Mouse (Mus musculus): ENCODE measurements around the gene Dnah2.
A peak's percentile ranks its signal among the peaks of the same experiment; 100 is the strongest.
"Not testable (repeated sequence)": the region's sequence is repeated elsewhere in the genome, so short reads cannot be mapped to it uniquely, and the experiment has no call there.

The Dnah2 gene

DNA sequence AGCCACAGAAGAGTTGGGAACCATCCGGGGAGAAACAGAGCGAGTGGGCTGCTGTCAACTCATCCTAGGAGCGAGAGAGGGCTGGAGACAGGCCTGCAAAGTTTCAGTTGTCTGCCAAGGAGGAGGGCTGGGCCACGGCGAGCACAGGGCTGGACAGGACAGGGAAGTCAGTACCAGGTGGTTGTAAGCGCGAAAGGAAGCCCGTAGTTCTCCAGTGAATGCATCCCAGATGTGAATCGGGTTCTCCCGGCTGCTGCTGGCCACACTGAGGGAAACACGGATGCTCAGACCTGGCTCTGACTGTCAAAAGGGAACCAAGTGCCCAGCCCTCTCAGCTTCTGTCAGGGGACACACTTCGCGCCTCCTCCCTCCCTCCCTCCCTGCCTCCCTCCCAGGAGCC, 14.5 kb upstream of the Dnah2 start:
- DNase-seq: peak; percentile 51

DNA sequence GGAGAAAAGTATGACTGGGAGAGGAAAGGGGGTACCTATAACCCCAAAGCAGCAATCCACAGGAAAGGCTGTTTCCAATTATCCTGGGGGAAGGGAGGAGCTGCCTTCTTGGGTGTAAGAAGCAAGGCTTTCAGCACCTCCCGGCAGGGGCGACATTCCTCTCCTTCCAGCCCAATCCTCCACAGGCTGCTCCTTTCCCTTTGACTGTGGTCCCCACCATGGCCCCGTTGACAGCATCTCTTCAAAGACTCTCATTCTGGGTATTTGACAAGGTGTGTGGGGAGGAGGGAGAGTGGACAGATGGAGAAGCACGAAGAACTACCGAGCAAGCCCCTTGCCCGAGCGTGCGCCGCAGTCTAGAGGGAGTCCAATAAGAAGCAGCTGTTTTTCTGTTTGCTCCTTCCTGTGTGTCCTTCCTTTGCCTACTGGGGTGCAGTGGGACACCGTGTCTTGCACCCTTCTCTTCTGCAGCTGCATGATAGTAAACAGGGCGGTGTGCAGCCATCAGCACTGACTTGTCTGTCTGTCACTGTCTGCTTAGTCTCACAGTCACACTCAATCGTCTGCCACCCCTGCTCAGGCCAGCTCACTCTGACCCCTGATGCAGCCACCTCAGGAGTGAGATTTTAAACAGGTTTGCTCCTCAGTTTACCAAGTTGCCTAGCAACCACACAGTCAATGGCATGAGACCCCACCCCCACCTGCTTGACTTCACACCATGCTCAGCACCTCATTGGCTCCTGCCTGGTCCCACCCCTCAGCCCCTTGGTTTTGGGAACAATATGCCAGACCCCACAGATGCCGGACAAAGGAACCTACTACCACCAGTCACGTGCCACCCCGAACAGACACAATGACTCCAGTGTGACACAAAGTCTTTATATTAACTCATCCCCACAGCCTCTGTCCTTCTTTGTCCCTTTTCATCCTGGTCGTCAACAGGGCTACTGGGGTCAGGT, 12.3 kb upstream of the Dnah2 start:
- DNase-seq: peak; percentile 84

DNA sequence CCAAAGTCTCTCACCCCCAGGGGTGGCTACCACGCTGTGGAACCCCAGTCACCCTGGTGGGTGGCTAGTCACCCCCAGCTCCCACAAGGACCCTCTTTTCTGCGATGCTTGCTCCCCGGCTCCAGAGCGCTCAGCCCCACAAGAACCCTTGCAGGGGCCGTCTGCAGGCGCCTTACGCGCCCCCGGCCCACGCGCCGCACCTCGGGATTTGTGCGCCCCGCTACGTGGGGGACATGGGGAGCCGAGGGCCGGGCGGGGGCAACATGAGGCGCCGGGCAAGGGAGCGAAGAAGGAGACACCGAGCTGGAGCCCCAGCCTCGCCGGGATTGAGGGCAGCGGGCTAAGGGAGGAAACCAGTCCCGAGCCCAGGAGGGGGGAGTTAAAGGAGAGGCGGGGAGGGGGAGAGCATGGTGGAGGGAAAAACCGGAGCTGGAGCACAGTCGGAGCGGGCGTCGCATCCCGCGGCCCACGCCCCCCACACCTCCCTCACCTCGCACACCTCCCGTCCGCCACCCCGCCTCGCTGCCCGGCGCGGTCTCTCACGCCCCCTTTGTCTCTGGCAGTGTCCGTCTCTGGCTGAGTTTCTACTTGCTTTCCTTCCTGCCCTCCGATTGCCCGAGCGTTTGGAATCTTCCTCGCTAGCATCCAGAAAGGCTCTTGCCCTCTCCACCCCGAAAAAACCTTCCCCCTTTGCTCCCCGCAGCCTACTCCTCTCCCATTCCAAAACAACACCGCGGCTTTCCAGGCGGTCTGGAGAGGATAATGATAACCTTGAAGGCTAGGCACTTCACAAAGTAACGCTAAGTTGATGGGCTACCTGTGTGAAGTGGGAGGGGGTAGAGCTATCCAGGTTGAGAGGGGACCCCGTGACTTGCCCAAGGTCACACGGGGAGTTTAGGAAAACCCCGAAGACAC, 11.2 kb upstream of the Dnah2 start, which contains the start of gene Efnb3:
Efnb3 (minus strand) TSS at position 355 of the 915 bp plus-strand sequence.
- peak; percentile 92 for DNase-seq

DNA sequence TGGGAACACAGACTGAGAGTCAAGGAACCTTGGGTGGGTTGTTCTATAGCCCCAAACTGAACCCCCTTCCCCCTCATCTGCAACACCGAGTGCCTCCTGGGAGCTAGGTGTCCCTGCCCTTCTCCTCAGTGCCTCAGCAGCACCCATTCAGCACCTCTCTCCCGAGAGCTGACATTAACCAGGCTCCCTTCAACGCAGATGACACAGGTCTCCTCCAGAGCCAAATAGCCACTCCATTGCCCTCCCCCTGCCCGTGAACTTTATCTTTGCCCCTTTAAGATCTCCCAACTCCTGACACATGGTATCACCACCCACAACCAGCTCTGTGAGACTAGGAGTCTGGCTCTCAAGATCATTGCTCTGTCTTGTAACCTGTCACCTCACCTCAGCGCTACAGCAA, 10.3 kb upstream of the Dnah2 start:
- DNase-seq: no peak

DNA sequence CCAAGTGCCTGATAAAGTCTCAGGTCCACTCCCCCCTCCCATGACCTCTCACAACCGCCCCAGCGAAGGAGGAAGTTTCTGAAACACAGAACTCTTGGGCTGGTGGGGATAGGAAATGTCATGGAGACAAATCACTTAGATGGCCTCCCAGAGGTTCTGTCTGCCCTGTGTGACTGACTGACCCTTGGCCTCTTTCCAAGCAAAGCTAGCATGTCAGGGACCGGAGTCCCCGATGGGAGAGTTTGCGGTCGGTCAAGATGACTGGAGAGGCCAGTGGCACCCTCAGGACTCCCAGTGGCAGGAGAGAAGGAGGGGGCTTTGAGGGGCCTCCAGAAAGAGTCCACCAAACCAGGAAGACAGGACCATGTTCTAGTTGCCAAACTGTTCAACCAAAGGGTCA, 9.8 kb upstream of the Dnah2 start:
- DNase-seq: no peak

DNA sequence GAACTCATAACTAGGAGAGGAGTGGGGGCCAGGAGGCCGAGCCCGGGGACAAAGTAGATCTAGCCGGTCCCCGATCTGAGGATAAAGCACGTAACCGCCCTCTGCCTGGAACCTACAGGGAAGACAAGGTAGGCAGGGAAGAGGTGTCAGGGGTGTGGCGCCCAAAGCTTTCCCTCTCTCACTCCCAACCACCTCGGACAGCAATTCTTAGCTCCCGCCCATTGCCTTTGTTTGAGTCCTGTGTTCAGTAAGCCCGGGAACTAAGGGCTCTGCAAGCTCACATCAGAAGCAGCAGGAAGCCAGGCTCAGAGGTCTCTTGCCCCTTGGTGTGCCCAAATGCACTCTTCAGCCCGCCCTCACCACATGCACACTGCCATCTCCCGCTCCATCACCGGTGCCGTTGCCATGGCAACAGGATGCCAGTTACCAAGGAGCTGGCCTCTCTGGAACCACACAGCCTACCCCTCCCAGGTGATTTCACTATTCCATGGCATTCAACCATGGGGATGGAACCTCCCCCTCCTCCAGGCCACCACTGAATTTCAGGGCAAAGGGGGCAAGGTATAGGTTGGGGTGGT, 8.6 kb upstream of the Dnah2 start:
- DNase-seq: peak; percentile 74

DNA sequence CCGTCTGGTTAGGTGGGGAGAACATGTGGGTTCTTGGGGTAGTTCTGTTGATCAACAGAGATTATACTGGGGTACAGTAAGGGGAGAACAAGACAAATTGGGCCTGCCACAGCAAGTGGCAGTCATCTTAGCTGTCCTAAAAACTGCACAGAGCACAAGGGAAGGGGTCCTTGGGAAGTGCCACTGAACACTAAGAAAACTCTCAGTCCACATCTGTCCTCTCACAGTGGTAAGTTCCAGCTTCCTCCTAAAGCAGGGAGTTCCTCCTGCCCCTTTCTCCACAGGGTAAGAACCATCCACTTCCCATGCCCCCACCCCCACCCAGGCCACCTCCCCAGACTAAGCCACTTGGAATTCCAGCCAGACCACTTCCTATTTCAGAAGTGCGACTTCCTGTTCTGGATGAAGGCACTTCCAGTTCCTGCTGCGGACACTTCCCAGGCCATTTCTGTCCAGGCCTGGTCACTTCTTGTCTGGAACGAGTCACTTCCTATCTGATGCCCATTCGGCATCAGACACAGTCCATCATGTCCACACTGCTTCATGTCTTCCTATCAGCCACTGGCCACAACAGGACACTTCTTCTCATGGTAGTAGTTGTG, 5.7 kb upstream of the Dnah2 start:
- no peak for DNase-seq

DNA sequence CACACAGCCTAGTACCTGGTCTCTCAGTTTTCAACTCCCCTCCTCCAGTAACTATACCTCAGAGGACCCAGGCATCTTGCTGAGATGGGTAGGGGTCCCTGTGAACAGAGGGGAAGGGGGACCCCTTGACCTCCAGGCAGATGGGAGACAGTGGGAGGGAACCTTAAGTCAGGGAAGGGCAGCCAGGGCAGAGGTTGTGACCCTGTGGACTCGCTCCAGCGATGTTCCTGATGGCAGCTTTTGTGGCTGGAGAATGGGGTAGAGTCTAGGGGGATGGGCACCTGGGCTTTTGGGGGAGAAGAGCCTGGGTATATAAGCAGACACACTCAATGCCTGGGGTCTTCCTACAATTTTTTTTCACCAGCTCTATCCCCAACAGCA, 4.4 kb upstream of the Dnah2 start:
- peak; percentile 56 for DNase-seq

DNA sequence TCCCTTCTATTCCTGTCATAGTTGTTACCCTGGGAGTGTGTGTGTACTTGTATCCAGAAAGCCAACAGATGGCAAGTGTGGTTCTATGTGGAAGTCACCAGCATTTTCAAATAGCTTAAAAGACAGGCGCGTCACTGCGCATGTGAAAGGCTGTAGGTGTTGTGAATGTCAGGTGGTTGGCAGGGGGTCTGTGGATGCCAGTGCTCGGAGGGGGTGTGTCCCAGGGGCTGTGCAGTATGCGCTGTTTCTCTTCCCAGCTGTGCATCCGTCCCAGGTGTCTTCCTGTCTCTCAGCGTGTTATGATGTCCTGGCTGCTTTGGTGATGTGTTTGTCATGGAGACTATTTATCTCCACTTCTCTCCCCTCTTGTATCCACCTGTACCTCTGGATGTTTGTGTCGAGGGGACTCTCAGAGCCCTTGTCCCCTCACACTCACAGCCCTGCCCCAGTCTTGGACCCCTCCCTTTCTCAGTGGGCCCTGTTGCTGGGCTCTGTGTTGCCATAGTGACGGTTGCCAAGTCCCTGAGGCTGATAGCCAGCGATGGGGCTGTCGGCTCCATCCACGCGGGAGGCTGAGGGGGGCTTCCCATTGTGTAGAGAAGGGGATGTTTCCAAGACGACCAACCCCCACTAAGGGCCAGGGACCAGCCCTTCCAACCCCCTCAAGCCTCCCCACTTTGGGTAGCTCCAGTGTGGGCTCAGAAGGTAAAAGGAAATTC, 3.9 kb upstream of the Dnah2 start:
- peak; percentile 88 for DNase-seq

DNA sequence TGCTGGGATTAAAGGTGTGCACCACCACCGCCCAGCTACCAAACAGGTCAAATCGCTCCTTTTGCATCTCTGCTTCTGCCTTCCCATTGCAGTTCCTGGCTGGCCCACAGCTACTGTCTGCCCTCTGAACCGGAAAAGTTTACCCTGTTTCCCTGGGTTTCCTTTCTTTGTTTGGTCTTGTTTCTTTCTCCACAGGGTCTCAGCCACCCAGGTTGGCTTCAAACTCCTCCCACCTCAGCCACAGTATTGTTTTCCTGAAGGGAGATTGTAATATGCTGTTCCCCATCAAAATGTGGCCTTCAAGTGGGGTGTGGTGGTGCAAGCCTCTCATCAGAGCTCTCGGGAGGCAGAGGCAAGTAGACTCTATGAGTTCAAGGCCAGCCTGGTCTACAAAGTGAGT, 2.4 kb upstream of the Dnah2 start:
- DNase-seq: no peak

DNA sequence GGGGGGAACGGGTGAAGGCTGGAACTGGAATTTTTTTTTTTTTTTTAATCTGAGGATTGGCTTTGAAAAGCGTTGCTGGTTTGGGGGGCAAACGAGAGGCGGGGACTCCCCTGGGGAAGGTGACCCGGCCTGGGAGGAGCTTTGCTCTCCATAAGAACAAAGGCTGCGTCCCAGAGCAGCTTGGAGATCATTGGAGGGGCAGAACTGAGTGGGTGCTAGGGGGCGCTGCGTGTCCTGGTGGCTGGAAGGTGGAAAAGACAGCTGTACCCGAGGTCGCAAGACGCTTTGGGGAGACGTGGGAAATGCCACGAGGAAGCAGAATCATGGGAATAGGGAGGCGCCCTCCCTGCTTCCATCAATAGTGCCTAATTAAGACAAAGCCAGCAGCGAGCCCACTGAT, 1.8 kb downstream of the Dnah2 start:
- DNase-seq: no peak

DNA sequence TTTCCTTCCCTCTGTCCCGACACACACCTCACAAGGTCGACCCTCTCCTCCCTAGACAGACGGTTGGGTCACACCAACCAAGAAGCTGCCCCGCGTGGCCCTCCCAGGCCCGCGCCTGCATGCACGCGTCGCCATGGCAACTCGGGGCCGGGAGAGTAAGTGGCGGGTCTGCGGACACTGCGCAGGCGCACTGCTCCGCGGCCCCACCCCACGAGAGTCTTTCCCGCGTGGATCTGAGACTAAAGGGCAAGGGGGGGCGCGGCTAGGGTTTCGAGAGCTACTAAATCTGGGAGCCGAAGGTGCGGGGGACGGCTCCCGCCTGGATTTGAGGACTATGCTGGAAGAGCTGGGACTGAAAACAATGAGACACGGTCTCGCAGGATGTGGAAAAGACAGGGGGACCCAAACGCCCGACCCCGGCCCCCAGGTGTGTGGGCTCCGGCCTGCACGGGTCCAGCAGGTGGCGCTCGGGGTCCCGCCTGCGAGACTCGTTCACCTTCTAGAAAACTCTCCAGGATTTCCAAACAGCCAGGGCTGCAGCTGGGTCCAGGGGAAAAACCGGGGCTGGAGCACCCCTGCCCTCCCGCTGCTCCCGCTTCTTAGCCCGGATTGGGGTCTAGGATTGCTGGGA, 2.4 kb downstream of the Dnah2 start:
- DNase-seq: peak; percentile 91

DNA sequence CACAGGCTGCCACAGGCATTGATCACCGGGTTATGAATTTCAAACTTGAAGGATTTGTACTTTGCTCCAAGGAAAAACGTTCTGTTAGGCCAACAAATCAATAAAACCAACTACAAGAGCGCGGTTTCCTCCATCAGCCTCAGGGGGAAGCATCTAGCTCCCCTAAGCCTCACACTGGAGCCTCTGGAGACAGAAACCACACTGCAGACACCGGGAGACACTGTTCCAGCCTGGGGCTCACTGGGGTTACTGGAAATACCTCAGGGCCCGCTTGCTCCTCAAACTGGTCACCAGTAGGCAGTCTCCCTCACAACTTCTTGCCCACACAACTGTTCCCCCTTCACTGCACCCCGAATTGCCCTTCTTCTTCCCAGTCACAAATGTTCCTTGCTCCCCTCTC, 3.0 kb downstream of the Dnah2 start:
- DNase-seq: peak; percentile 52

DNA sequence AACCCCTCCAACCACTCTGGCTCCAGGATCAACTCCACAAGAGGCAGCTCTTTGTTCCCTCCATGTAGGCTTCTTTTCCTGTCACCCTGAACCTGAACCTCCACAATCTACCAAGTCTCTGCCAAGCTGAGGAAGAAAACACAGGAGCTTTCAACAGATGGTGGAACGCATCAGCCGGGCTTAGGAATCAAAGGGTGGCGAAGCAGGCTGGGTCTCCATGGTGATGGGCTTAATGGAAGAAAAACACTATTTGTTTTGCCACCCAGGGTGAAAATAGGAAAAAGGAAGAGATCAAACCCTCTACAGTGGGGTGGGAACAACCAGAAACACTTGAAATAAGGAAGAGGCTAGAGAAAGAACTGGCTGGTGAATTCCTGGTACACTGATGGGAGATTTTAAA, 5.3 kb downstream of the Dnah2 start:
- DNase-seq: no peak

DNA sequence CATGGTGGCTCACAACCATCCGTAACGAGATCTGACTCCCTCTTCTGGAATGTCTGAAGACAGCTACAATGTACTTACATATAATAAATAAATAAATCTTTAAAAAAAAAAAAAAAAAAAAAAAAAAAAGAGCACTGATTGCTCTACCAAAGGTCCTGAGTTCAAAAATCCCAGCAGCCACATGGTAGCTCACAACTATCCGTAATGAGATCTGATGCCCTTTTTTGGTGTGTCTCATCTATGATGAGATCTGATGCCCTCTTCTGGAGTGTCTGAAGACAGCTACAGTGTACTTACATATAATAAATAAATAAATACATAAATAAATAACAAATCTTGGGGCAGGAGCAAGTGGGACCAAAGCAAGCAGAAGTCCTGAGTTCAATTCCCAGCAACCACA, 7.2 kb downstream of the Dnah2 start:
- DNase-seq: not testable (repeated sequence)

DNA sequence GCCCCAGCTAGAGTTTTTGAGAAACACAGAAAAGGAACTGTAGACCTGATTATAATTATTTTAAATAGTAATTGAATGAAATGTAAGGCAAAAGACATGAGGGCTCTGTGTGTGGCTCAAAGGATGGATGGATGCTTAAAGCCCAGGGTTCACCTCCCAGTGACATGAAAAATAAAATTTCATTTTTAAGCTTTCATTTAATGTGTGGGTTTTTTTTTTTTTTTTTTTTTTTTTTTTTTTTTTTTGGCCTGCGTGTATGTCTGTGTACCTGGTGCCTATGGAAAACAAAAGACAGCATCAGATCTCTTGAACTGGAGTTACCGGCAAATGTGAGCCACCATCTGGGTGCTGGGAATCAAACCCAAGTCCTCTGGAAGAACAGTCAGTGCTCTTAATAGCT, 8.2 kb downstream of the Dnah2 start:
- DNase-seq: no peak

DNA sequence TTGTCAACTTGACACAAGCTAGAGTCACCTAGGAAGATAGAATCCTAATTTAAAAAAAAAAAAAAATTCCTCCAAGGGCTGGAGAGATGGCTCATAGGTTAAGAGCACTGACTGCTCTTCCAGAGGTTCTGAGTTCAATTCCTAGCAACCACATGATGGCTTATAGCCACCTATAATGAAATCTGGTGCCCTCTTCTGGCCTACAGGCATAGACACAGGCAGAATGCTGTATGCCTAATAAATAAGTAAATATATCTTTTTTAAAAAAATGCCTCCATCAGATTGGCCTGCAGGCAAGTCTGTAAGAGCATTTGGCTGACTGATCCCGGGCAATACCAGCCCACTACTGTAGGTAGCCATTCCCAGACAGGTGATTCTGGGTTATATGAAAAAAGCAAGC, 13.9 kb downstream of the Dnah2 start:
- no peak for DNase-seq

DNA sequence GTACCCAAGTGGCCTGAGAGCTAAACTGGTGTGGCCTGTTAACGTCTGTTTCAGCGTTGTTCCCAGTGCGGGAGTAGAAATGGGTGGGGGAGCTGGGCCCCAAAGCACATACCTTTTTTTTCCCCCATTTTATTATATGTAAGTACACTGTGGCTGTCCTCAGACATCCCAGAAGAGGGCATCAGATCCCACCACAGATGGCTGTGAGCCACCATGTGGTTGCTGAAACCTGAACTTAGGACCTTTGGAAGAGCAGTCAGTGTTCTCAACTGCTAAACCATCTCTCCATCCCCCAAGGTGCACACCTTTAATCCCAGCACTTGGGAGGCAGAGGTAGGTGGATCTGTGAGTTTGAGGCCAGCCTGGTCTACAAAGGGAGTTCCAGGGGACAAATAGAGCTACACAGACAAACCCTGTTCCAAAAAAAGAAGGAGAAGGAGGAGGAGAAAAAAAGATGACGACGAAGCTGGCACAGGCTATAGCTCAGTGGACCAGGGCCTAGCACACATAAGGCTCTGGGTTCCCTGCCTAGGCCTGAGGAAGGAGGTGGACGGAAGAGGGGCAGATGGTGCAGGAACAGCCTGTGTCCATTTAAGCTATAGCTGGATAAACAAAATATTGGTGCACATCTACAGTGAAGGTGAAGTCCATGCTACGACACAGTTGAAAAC, 16.3 kb downstream of the Dnah2 start:
- no peak for DNase-seq

DNA sequence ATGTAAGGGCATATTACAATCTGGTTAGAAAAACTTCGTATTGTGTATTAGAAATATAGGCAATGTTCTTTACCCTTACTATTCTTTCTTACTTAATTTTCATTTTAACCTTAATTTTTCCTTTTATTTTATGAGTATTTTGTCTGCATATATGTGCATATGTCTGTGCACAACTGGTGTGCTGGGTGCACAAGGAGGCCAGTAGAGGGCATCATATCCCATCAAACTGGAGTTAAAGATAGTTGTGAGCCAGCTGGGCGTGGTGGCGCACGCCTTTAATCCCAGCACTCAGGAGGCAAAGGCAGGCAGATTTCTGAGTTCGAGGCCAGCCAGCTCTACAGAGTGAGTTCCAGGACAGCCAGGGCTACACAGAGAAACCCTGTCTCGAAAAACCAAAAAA, 18.2 kb downstream of the Dnah2 start:
- not testable (repeated sequence) for DNase-seq

DNA sequence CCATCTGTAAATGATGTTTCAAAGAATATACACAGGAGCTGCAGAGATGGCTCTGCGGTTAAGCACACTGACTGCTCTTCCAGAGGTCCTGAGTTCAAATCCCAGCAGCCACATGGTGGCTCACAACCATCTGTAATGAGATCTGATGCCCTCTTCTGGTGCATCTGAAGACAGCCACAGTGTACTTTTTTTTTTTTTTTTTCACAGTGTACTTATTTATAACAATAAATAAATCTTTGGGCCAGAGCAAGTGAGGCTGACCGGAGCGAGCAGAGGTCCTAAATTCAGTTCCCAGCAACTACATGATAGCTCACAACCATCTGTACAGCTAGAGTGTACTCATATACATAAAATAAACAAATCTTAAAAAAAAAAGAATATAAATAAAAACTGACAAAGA, 18.6 kb downstream of the Dnah2 start:
- not testable (repeated sequence) for DNase-seq

DNA sequence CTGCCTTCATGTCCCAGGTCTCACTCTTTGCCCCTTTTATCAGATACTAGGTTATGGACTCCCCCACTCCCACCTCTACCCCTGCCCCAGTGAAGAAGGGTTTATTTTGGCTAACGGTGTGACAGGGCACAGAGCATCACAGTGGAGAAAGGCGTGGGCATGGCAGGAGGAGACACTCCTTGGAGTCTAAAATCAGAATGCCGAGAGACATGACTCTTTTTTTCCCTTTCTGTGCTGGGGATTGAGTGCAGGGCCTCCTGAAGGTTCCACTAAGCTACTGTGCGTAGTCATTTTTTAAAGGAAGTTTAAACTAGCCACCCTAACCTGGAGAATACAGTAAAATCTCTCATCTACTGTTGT, 20.9 kb downstream of the Dnah2 start:
- DNase-seq: no peak
